Mouse (Mus musculus) hindbrain, embryonic 14.5 days (tissue): ENCODE data around the gene Gpr171. TPM values are rescaled to one million over a fixed set of nuclear protein-coding genes. Genes with fewer than 3 reads are reported as not detected.

ENCODE experiments used
- ATAC-seq: fragments of 200-750 bp; cut with Nextera tagmentation; 2 replicates; pipeline ENCODE4 v1.8.0; 2017; ENCODE audit warnings: moderate number of reproducible peaks, mild to moderate bottlenecking, moderate TSS enrichment, moderate library complexity; ENCODE audit not compliant: low FRiP score
- DNase-seq: peaks from one replicate; pipeline ENCODE4 v3.0.0-alpha.2; 2015; ENCODE audit warnings: low spot score
- H3K27ac ChIP-seq: fragments of 300-500 bp; sonication (generic); 2 replicates; pipeline ENCODE4 v1.5.1; 2014; ENCODE audit warnings: mild to moderate bottlenecking, moderate library complexity
- H3K27me3 ChIP-seq: fragments of 300-500 bp; sonication (generic); 2 replicates; pipeline ENCODE4 v1.6.1; 2014; ENCODE audit warnings: mild to moderate bottlenecking, low read length, mixed read lengths; ENCODE audit not compliant: control insufficient read depth, insufficient read depth
- H3K36me3 ChIP-seq: fragments of 300-500 bp; sonication (generic); replicated peaks from 2 replicates; pipeline ENCODE4 v1.6.1; 2014; ENCODE audit not compliant: control insufficient read depth, insufficient read depth
- H3K4me1 ChIP-seq: fragments of 300-500 bp; sonication (generic); replicated peaks from 2 replicates; pipeline ENCODE4 v1.6.1; 2014; ENCODE audit warnings: antibody characterized with exemption, low read length, mixed read lengths; ENCODE audit not compliant: control insufficient read depth, insufficient read depth
- H3K4me2 ChIP-seq: fragments of 300-500 bp; sonication (generic); replicated peaks from 2 replicates; pipeline ENCODE4 v1.6.1; 2014; ENCODE audit warnings: mild to moderate bottlenecking, moderate library complexity
- H3K4me3 ChIP-seq: fragments of 300-500 bp; sonication (generic); replicated peaks from 2 replicates; pipeline ENCODE4 v1.5.1; 2014; ENCODE audit warnings: mild to moderate bottlenecking, low read length
- H3K9ac ChIP-seq: fragments of 300-500 bp; sonication (generic); 2 replicates; pipeline ENCODE4 v1.6.1; 2014
- H3K9me3 ChIP-seq: fragments of 300-500 bp; sonication (generic); 2 replicates; pipeline ENCODE4 v1.6.1; 2016; ENCODE audit warnings: low read length; ENCODE audit not compliant: control insufficient read depth
- WGBS: fragments of 180-500 bp; shearing (Covaris S2); extraction: QIAGEN DNeasy Blood & Tissue Kit; methylation state at CpG from one replicate; pipeline ENCODE4 v1.1.7; 2014; 5-methylcytosine and 5-hydroxymethylcytosine counted together
- polyA plus RNA-seq: library from polyadenylated mRNA; unstranded; fragments of >200 nt; fragmentation: Nextera tagmentation; extraction: Ambion mirVana; gene quantifications from 2 replicates; pipeline ENCODE4 v1.2.1, GENCODE M21; 2014

Gpr171 gene
- polyA plus RNA-seq, 1 experiment from 2014 or later: 1.3 TPM

DNA sequence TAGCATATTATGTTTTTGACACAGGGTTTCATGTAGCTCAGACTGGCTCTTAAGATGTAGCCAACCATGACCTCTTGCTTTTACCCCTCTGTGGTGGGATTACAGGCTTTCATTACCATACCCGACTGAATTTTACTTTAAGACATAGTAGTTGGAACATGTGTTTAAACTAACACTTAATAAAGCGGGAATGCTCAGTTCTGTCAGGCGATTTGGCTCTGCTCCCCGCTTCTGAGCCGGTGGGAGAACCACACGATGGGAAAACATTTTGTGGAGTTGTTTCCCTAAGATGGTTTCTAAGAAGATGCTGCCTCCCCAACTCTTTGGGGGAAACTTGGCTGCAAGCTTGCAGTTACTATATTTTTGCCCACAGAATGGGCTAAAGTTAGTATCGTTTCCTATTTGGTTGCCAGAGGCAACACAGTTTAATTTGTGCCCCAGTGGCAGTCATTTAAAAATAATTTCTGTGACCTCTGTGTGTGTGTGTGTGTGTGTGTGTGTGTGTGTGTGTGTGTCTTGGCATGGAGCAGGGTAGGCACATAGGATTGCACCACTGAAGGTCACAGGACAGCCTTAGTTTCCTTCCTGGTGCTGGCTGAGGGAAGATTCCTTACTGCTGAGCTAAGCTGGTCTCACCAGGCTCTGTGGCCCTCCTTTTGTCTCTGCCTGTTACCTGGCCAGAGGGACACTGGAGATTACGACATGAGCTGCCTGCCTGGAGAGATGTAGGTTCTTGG lies 34.9 kb downstream of the Gpr171 start:
- Histone ChIP-seq H3K36me3 (no peaks in the 10 kb centered on the region), H3K9me3 (no peaks in the 10 kb centered on the region), H3K4me1 (no peaks in the 10 kb centered on the region), H3K4me3 (no peak overlapping the region), H3K9ac (no peak overlapping the region), H3K27me3 (no peaks in the 10 kb centered on the region), H3K27ac (no peak overlapping the region), H3K4me2 (no peak overlapping the region)
- DNase-seq: no peak
- no peak for ATAC-seq
- 84% methylated on average over 8 of the region's 8 CpGs for WGBS

DNA sequence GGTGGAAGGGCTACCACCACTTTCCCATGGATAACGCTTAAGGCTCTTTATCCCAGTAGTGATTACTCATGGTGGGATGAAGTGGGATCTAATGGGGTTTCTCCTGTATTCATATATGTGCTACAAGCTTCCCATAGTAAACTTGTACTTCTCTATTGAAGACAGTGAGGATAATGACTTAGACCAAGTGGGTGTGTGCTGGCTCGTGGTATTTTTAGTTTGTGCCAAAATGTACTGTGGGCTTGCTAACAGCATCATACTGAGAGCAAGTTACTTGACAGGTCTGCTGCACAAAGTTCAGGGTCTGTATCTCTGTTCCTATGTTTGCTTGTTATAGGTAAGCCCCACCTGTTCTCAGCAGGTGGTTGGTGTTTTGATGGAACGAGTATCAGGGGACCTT lies 35.7 kb downstream of the Gpr171 start:
- no peak for ATAC-seq
- DNase-seq: no peak
- no peaks in the 10 kb centered on the region for H3K9me3 ChIP-seq
- no peak overlapping the region for H3K4me2 ChIP-seq
- H3K27me3 ChIP-seq: no peaks in the 10 kb centered on the region
- no peak overlapping the region for H3K4me3 ChIP-seq
- no peaks in the 10 kb centered on the region for H3K4me1 ChIP-seq
- H3K9ac ChIP-seq: no peak overlapping the region
- H3K36me3 ChIP-seq: no peaks in the 10 kb centered on the region
- H3K27ac ChIP-seq: no peak overlapping the region
- WGBS: 86% methylated on average over 3 of the region's 3 CpGs

DNA sequence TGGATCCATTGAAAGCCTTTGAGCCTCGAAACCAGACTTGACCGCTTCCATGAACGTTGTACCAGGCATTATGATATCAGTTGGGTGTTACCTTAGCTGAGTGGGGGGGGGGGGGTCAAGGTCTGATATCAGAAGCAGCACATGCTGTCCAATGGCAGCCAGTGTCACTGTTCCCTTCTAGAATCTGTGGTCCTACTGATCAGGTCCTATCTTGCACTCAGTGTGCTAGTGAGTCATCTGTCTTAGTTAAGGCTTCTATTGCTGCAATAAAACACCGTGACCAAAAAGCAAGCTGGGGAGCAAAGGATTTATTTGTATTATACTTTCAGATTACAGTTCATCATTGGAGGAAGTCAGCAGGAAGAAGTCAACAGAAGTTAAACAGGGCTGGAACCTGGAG lies 38.2 kb downstream of the Gpr171 start:
- DNase-seq (no peak), ATAC-seq (no peak)
- Histone ChIP-seq H3K4me1 (peaks cover 5% of the 10 kb centered on the region; the same call in 1 of the 2 replicates), H3K27me3 (no peaks in the 10 kb centered on the region), H3K4me3 (no peak overlapping the region), H3K27ac (no peak overlapping the region), H3K4me2 (no peak overlapping the region), H3K36me3 (no peaks in the 10 kb centered on the region), H3K9ac (no peak overlapping the region), H3K9me3 (no peaks in the 10 kb centered on the region)
- WGBS: 94% methylated on average over 4 of the region's 4 CpGs

DNA sequence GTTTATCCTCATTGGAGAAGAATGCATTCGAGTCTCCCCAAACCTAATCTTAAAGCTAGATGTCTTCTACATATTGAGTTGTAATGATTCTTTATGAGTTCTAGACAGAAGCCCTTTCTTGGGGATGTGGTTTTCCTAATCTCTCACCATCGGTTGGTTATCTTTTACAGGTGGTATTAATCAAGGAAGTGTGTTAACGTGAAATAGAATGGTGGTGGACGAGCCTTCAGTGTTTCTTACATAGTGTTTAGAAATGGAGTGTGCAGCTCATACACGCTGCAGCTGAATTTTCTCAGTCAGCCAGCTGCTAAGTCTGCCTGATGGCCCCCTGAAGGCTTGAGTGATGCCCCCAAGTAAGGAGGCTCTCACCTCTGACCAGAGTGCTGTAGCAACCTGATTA lies 39.5 kb downstream of the Gpr171 start:
- no peak for ATAC-seq
- Histone ChIP-seq H3K4me1 (peaks cover 5% of the 10 kb centered on the region; the same call in 1 of the 2 replicates), H3K9ac (no peak overlapping the region), H3K4me3 (no peak overlapping the region), H3K4me2 (no peak overlapping the region), H3K9me3 (no peaks in the 10 kb centered on the region), H3K36me3 (no peaks in the 10 kb centered on the region), H3K27ac (no peak overlapping the region), H3K27me3 (no peaks in the 10 kb centered on the region)
- 80% methylated on average over 5 of the region's 5 CpGs for WGBS
- DNase-seq: no peak

DNA sequence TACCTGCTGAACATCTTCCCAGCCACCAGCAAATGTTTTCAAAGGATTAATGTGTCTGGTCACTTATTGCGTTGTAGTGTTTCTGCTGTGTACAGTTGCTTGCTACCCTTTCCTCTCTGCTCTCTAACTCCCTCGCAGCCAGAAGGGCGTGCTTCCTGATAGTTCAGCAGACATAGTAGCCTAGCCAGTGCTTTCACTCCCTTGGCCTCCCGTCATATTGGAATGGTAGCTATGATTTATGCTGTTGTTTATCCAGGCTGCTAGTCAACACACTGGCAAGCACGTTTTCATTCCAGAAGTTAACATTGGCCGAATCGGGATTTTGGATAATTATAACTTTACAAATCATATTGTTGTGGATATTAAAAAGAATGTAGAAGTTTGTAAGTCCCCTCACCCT lies 41.5 kb downstream of the Gpr171 start:
- DNase-seq: no peak
- no peak overlapping the region for H3K4me3 ChIP-seq
- H3K9me3 ChIP-seq: no peaks in the 10 kb centered on the region
- no peaks in the 10 kb centered on the region for H3K36me3 ChIP-seq
- ATAC-seq: no peak
- no peak overlapping the region for H3K9ac ChIP-seq
- no peak overlapping the region for H3K27ac ChIP-seq
- no peak overlapping the region for H3K4me2 ChIP-seq
- H3K4me1 ChIP-seq: peaks cover 5% of the 10 kb centered on the region; the same call in 1 of the 2 replicates
- WGBS: 88% methylated on average over 7 of the region's 7 CpGs
- H3K27me3 ChIP-seq: no peaks in the 10 kb centered on the region

DNA sequence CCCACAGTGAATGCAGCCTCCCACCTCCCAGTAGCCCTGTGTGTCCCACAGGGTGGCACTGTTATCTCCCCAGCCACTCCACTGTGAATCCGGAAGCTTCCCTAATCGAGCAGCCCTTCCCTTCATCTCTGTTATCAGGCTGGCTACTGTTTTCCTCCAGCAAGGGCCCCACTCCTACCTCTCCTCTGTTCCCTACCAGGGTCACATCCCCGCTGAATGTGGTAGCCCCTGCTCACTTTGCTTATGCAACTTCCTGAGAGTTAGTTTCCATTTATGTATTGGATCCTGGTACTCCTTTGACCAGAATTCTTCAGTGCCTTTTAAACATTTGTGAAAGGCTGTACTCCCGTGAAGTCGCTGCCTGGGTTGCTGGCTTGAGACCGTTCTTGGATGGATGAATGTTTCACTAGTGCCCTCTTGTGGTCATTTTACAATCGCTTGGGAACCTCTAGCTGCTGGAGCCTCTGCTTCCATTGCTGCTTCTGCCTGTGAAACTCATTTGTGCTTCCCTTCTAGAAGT lies 42.5 kb downstream of the Gpr171 start:
- no peak overlapping the region for H3K4me3 ChIP-seq
- no peaks in the 10 kb centered on the region for H3K9me3 ChIP-seq
- DNase-seq (peak; percentile 91), ATAC-seq (peak; percentile 91)
- H3K36me3 ChIP-seq: no peaks in the 10 kb centered on the region
- 2% methylated on average over 7 of the region's 7 CpGs for WGBS
- H3K27me3 ChIP-seq: no peaks in the 10 kb centered on the region
- no peak overlapping the region for H3K9ac ChIP-seq
- H3K4me1 ChIP-seq: peaks cover 5% of the 10 kb centered on the region; the same call in 1 of the 2 replicates
- no peak overlapping the region for H3K27ac ChIP-seq
- H3K4me2 ChIP-seq: peak overlapping the region; percentile 30; the same call in 1 of the 2 replicates

DNA sequence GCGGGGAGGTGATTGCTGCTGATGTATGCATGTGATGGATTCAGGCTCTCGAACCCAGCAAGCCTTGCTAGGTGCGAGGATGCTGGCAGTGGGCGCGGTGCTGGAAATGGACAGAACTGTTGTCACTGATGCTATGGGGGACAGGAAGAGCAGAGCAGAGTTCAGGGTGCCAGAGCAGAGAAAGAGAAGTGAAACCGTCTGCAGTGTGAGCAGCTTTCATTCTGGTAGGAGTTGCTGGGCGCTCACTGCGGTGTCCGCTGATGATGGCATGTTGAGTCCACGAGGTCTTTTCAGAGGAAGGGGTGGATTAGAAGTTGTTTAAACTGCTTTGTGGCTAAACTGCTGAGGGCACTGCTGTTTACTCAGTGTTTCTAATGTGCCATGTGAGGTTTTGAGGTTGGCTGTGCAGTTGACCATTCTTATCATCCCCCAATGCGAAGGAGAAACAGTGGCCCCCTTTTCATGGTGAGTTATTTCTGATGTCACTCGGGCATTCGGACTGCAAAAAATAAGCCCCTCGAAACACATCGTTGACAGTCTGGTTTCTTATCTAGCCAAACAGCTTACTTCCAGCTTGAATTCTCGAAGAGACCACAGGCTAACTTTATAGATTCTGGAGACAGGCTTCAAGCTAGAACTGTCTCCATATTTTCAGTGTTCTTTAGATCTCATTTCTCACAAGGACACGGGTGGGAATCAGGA lies 46.6 kb downstream of the Gpr171 start:
- peaks cover 5% of the 10 kb centered on the region; the same call in 1 of the 2 replicates for H3K4me1 ChIP-seq
- WGBS: 90% methylated on average over 17 of the region's 17 CpGs
- DNase-seq (no peak), ATAC-seq (no peak)
- no peak overlapping the region for H3K4me3 ChIP-seq
- H3K36me3 ChIP-seq: no peaks in the 10 kb centered on the region
- H3K27me3 ChIP-seq: no peaks in the 10 kb centered on the region
- no peak overlapping the region for H3K27ac ChIP-seq
- no peak overlapping the region for H3K9ac ChIP-seq
- H3K9me3 ChIP-seq: no peaks in the 10 kb centered on the region
- H3K4me2 ChIP-seq: no peak overlapping the region

Other genes with a start within 250 kb of the Gpr171 start
- 2.1 and 2.6 TPM in 2 replicates for gene Clrn1, start 216.5 kb downstream of the Gpr171 start, polyA plus RNA-seq
- gene Med12l, start 96.0 kb downstream of the Gpr171 start, polyA plus RNA-seq: 7.4 and 8.7 TPM in 2 replicates
- 4.0 and 4.4 TPM in 2 replicates for gene P2ry14, start 51.8 kb upstream of the Gpr171 start, polyA plus RNA-seq
- 0.13 TPM in 1 of 2 replicates, not detected in the other for gene Gpr87, start 93.3 kb upstream of the Gpr171 start, polyA plus RNA-seq
- gene P2ry13, start 109.1 kb upstream of the Gpr171 start, polyA plus RNA-seq: 1.7 and 2.4 TPM in 2 replicates
- gene P2ry12, start 161.1 kb upstream of the Gpr171 start, polyA plus RNA-seq: 10.0 and 10.1 TPM in 2 replicates
- 4.1 and 4.2 TPM in 2 replicates for gene Igsf10, start 242.6 kb upstream of the Gpr171 start, polyA plus RNA-seq